Mouse (Mus musculus): ENCODE measurements around the gene Sdr9c7.
"Not testable (repeated sequence)": the region's sequence is repeated elsewhere in the genome, so short reads cannot be mapped to it uniquely, and the experiment has no call there.

Gene Sdr9c7

DNA sequence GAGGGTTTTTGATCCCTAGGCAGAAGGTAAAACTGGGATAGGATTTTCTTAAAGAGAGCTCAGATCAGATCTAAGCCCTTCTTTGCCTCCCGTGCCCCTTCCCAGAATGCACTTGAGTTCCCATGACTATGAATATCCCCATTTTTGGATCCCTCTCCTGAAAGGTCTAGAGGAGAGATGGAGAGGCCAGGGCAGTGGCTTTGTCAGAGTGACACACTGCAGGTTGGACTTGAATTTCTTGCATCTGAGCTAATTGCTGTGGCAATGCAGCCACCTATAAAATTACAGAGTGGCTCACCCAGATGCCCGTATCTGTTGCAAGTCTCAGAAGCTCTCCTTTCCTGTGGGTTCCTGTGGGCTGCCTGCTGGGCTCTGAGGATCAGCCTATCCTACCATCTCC is at the start of gene Sdr9c7:
Gene Sdr9c7, plus strand, starts transcription at position 301 of the 400 bp plus-strand sequence.
- no peak for DNase-seq (ENCODE audit: low spot score)

DNA sequence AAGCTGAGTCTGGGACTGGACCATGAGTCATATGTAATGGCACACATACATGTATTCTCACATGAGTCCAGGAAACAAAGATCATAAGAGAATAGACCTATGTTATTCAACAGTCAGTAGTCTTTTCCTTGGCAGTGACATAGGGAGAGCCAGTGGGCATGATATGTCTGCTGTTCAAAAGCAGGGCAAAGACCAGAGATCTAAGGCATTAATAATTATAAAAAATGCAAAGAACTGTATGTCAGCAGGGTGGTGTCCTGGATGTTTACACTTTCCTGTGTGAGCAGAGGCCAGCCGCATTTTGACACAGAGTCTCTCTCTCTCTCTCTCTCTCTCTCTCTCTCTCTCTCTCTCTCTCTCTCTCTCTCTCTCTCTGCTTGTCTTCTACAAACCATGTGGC is 48.7 kb upstream of the Sdr9c7 start, which contains the start of gene Rdh19:
Gene Rdh19, plus strand, starts transcription at position 301 of the 400 bp plus-strand sequence.
- no peak for DNase-seq (ENCODE audit: low spot score)

DNA sequence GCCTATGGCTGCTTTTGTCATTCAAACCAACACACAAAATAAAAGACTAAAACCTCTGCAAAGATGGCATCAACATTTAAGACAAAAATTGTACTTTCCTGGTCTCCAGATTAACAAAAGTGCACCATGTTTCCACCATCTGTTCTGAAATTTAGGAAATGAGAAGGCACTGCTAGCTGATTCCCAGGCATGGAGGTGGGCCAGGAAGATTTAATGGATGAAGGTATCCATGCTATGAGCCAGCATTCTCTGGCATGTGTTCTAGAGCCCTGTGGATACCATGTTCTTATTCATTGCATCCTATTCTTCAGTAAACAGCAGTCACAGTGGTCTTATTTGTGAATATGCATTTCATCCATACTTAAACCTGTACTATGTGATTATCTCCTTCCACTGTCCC is 41.9 kb upstream of the Sdr9c7 start:
- no peak for DNase-seq (ENCODE audit: low spot score)

DNA sequence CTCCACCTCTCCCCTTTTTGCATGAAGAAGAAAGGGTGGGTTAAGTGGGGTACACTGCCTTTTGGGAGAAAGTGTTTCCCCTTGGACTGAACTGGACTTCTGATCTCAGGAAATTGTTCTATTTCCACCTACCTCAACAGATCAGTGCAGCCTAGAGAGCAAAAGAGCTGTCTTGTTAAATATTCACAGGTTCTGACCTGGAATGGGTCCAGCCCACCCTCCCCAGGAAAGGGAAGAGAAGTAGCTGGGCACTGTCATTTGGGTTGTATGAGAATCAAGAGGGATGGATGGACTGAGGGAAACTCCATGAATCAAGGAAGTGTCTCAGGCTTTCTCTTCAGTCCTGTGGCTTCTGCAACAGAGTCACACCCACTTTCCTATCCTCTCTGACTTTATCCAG is 33.4 kb upstream of the Sdr9c7 start:
- no peak for DNase-seq (ENCODE audit: low spot score)

DNA sequence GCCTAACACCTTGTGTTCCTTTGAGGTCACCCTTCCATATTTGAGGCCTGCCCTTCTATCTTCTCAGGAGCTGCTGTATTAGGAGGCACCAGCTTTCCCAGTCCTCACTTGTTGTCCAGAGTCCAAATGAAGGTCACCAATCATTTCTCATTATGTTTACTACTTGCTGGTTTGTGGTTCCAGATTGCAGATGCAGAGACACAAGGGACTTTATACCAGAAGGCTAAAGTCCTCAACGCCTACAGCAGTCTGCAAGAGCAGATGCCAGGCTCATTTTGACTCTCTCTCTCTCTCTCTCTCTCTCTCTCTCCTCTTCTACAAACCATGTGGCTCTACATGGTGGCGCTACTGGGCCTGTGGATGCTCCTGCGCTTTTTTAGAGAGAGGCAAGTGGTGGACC is 32.1 kb upstream of the Sdr9c7 start, which contains the start of gene Rdh16f2:
Gene Rdh16f2, plus strand, starts transcription at position 243 of the 400 bp plus-strand sequence.
- DNase-seq (ENCODE audit: low spot score), result no peak

- no peak for DNase-seq (ENCODE audit: low spot score)
Measured at GRCm38 (mm10) chr10:127872484-127872883, 25.8 kb upstream of the Sdr9c7 start.

DNA sequence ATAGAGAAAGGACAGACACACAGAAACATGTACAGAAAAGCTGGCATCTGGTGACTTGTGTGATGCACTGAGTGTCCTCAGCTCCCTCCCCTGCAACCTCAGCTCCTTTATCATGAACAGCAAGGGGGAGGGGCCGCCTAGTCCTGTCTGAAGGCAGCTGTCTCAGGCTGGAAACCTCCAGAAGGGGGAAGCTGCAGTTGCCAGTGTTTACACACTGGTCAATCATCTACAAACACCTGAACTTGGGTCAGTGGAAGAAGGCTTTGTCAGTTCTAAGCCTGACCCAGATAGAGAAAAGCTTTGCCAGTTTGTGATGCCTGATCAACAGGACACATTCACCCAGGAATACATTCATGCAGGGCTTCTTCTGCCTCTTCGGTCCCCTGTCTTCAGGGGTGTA is 20.6 kb upstream of the Sdr9c7 start:
- DNase-seq (ENCODE audit: low spot score), result no peak

DNA sequence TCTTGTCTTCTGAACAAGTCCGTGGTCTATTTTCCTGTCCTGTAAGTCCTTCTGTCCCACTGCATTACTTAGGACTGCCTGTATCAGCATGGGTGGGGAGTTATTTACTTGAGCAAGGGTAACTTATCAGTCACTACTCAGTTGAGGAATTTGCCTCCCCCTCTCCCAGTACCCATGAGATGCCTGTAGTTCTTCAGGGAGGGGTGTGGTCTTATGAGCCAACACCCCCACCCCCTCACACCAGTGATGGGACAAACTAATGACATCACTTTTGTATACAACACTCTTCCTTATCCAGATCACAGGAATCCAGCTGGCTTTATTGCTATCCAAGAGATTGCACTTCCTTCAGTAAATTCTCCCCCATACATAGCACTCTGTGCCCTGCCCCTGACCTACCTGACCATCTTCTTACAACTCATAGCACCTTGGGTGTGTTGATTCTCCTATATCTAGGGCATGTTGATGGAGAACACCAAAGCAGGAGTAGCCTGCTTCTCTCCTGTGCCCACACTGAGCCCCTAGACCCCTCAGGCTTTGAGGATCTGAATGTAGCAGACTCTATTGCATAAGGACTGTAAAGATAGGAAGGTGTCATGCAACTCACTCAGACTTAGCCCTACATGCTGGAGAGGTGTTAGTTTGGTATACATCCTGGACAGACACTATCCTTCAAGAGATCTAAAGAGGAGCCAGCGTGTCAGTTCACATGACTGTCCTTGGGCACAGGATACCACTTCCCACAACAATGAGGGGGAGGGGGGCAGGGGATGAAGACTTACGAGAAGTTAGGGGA is 19.9 kb upstream of the Sdr9c7 start:
- no peak for DNase-seq (ENCODE audit: low spot score)

DNA sequence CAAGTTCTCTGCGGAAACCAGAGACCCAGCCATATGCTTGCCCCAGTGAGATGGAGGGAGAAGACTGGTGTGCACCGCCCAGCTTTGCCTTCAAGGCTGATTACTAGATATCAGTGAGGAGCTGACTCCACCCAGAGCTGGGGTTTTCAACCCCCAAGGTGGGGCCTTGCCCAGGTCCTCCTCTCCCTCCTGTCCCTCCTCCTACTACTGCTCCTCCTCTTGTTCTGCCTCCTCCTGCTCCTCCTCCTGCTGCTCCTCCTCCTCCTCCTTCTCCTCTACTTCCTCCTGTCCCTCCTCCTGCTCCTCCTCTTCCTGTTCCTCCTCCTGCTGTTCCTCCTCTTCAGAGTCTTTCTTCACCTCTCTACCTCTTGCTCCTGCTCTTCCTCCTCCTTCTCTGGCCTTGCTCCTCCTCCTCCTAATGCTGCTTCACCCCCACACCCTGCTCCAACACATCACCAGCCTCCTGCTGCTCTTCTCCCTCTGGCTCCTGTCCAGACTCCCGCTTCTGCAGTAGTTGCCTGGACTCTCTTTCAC is 19.1 kb upstream of the Sdr9c7 start:
- no peak for DNase-seq (ENCODE audit: low spot score)

DNA sequence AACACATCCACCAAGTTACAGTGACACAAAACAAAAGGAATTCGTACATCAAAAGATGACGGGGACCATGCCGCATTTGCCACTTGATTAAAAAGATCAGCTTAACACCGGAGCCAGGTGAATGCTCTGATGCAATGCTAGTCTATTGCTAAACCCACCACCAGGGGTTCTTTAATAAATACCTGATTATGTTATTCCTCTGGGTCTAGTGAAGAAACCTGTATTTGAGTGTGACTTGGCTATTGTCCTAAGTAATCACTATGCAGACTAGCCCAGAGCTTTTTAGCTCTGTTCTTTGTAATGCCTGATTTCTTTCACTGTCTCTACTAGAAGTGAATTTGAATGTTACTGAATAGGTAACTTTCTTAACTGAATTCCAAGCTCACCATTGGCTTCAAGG is 17.3 kb upstream of the Sdr9c7 start:
- no peak for DNase-seq (ENCODE audit: low spot score)

GRCm38 (mm10) chr10:127886551-127886950 is 11.8 kb upstream of the Sdr9c7 start:
- no peak for DNase-seq (ENCODE audit: low spot score)

GRCm38 (mm10) chr10:127886971-127887370 is 11.3 kb upstream of the Sdr9c7 start:
- DNase-seq (ENCODE audit: low spot score), result no peak

DNA sequence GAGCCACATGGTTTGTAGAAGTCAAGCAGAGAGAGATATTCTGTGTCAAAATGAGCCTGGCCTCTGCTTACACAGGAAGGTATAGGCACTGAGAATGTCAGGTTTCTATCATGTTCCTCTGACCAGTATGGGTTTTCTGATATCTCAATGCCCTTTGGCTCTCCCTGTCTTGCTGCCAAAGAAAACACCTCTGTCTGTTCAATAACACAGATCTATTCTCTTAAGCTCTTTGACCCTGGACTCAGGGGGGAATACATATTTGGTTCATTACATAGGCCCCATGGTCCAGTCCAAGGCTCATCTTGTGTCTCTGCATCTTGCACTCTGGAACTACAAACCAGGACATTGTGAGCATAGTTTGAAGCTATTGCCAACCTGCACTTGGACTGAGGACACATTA is 9.7 kb upstream of the Sdr9c7 start, which contains the start of gene Rdh7:
Gene Rdh7, minus strand, starts transcription at position 213 of the 400 bp plus-strand sequence.
- no peak for DNase-seq (ENCODE audit: low spot score)

- no peak for DNase-seq (ENCODE audit: low spot score)
Measured at GRCm38 (mm10) chr10:127891481-127891880, 6.8 kb upstream of the Sdr9c7 start.

GRCm38 (mm10) chr10:127893163-127894022 is 4.9 kb upstream of the Sdr9c7 start:
- not testable (repeated sequence) for DNase-seq (ENCODE audit: low spot score)

DNA sequence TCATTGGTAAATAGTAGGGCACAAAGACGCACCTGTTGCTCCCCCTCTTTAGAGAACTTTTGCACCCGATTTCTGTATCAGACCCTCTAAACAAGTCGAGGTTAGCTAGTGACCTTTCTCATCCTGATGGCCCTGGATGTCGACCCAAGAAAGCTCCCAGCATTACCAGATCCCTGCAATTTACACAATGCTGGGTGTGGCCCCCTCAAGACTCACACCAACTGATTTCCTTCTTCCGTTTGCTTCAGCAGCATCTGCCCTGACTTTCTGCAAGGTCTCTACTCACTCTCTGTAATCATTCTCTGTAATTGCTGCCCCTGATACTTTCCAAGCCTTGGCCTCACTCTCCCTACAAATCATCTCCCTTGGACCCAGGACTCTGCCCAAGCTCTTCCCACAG is 1.6 kb upstream of the Sdr9c7 start:
- no peak for DNase-seq (ENCODE audit: low spot score)

GRCm38 (mm10) chr10:127897506-127897905 is 812 bp upstream of the Sdr9c7 start:
- DNase-seq (ENCODE audit: low spot score), result no peak

DNA sequence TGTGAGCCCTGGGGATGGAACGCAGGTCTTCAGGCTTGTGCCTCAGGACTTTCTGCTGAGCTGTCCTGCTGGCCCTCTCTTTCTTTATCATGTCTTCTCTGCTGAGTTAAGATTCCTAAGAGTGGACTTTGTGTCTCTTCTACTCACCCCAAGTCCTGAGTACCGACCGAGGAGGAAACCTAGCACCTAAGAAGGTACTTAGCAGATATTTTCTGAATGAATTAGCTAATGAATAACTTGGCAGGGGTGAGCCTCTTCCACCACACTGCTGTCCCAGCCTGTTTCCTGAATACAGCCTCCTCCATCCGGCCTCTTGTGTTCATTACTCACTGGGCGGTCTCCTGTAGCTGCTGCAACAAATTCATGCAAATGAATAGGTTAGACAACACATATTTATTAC is 1.5 kb downstream of the Sdr9c7 start:
- no peak for DNase-seq (ENCODE audit: low spot score)

GRCm38 (mm10) chr10:127901751-127902150 is 3.4 kb downstream of the Sdr9c7 start:
- no peak for DNase-seq (ENCODE audit: low spot score)

DNA sequence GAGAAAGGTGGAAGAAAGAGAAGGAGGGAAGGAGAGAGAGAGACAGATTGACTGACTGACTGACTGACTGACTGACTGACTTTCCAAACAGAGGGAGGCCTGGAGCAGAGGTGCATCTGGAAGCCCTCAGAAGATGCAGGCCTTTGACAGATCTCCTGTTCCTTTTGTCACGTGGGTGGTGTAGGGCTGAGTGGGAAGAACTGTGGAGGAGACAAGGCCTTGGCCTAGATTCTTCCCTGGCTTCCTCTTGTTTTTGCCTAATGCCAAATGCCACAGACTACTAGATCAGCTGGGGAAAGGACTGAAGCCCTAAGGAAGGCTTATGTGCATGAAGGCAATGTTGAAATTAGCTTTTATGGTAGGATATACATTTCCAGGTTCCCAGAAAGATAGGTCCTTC is 4.8 kb downstream of the Sdr9c7 start:
- DNase-seq (ENCODE audit: low spot score), result no peak

GRCm38 (mm10) chr10:127904718-127905446 is 6.6 kb downstream of the Sdr9c7 start:
- DNase-seq (ENCODE audit: low spot score), result no peak

- DNase-seq (ENCODE audit: low spot score), result no peak
Measured at GRCm38 (mm10) chr10:127906138-127906537, 7.8 kb downstream of the Sdr9c7 start.

Measured in ovary, postnatal 10 days (tissue).